Mouse (Mus musculus) kidney, postnatal 0 days (tissue): ENCODE measurements around the gene Eme1. TPM values are rescaled to one million over a fixed set of nuclear protein-coding genes. Genes with fewer than 3 reads are reported as not detected.

Source experiments
- ATAC-seq: fragments of 200-750 bp; cut with Nextera tagmentation; replicated peaks from 2 replicates; pipeline ENCODE4 v1.8.0; 2017; ENCODE audit warnings: low read depth, moderate number of reproducible peaks, moderate TSS enrichment, moderate library complexity; ENCODE audit not compliant: low FRiP score
- DNase-seq: peaks from one replicate; pipeline ENCODE4 v3.0.0-alpha.2; 2016; ENCODE audit warnings: low spot score
- H3K27ac ChIP-seq: fragments of 300-500 bp; sonication (generic); 2 replicates; pipeline ENCODE4 v1.5.1; 2014; ENCODE audit warnings: mild to moderate bottlenecking
- H3K27me3 ChIP-seq: fragments of 300-500 bp; sonication (generic); 2 replicates; pipeline ENCODE4 v1.6.1; 2014; ENCODE audit warnings: low read length, mixed read lengths; ENCODE audit not compliant: insufficient read depth
- H3K36me3 ChIP-seq: fragments of 300-500 bp; sonication (generic); 2 replicates; pipeline ENCODE4 v1.6.1; 2014; ENCODE audit warnings: low read length, mixed read lengths; ENCODE audit not compliant: insufficient read depth
- H3K4me1 ChIP-seq: fragments of 300-500 bp; sonication (generic); replicated peaks from 2 replicates; pipeline ENCODE4 v1.6.1; 2014; ENCODE audit warnings: antibody characterized with exemption, low read length, mixed read lengths; ENCODE audit not compliant: insufficient read depth
- H3K4me2 ChIP-seq: fragments of 300-500 bp; sonication (generic); 2 replicates; pipeline ENCODE4 v1.6.1; 2014; ENCODE audit warnings: mild to moderate bottlenecking, low read length, moderate library complexity, mixed read lengths
- H3K4me3 ChIP-seq: fragments of 300-500 bp; sonication (generic); replicated peaks from 2 replicates; pipeline ENCODE4 v1.5.1; 2014; ENCODE audit warnings: low read depth, low read length
- H3K9ac ChIP-seq: fragments of 300-500 bp; sonication (generic); 2 replicates; pipeline ENCODE4 v1.6.1; 2014; ENCODE audit warnings: low read depth, low read length
- H3K9me3 ChIP-seq: fragments of 300-500 bp; sonication (generic); replicated peaks from 2 replicates; pipeline ENCODE4 v1.6.1; 2016; ENCODE audit warnings: low read length, inconsistent platforms, mixed read lengths
- CTCF ChIP-seq: IDR thresholded peaks from 2 replicates; pipeline ENCODE4 v1.5.1; 2016; ENCODE audit warnings: antibody characterized with exemption, low read depth, mild to moderate bottlenecking, moderate library complexity
- WGBS: fragments of 180-500 bp; shearing (Covaris S2); extraction: QIAGEN DNeasy Blood & Tissue Kit; methylation state at CpG from one replicate; pipeline ENCODE4 v1.1.7; 2014; 5-methylcytosine and 5-hydroxymethylcytosine counted together
- polyA plus RNA-seq: library from polyadenylated mRNA; unstranded; fragments of >200 nt; fragmentation: Nextera tagmentation; extraction: Ambion mirVana; gene quantifications from 2 replicates; pipeline ENCODE4 v1.2.1, GENCODE M21; 2015

The Eme1 gene
- polyA plus RNA-seq, 1 experiment from 2014 or later, result 7.9 TPM

DNA sequence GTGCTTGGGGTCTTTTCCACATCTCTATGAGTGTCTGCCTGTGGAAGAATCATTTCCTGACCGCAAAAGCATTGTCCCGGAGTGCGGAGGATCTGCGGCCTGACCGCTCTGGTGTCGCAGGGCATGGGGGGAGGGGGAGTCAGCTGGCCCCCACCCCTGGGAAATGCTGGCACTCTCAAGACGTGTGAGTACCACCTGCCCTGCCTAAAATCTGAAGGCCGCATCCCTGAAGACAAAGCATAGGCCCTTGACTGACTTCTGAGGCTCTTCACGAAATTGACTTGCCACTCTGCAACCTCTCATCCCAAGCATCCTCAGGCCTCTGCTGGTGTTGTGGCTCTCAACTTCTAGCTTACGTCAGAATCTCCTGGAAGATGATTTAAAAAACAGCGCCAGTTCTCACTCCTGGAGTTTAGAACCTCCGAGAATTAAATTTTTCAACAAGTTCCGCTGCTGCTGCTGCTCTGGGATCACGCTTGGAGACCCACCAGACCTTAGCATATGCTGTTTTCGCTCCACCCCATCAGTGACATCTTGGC lies 23.9 kb upstream of the Eme1 start:
- no peaks in the 10 kb centered on the region for H3K36me3 ChIP-seq
- no peaks in the 10 kb centered on the region for H3K27me3 ChIP-seq
- DNase-seq (no peak), ATAC-seq (peak; percentile 52; the same call in 1 of the 2 replicates)
- WGBS, result 34% methylated on average over 15 of the region's 15 CpGs
- H3K4me3 ChIP-seq, result peak overlapping the region; percentile 87
- H3K4me2 ChIP-seq, result peak overlapping the region; percentile 73
- no peak for TF ChIP-seq CTCF
- peaks cover 16% of the 10 kb centered on the region for H3K4me1 ChIP-seq
- no peaks in the 10 kb centered on the region for H3K9me3 ChIP-seq
- peak overlapping the region; percentile 94; the same call in 1 of the 2 replicates for H3K9ac ChIP-seq
- H3K27ac ChIP-seq, result no peak overlapping the region

DNA sequence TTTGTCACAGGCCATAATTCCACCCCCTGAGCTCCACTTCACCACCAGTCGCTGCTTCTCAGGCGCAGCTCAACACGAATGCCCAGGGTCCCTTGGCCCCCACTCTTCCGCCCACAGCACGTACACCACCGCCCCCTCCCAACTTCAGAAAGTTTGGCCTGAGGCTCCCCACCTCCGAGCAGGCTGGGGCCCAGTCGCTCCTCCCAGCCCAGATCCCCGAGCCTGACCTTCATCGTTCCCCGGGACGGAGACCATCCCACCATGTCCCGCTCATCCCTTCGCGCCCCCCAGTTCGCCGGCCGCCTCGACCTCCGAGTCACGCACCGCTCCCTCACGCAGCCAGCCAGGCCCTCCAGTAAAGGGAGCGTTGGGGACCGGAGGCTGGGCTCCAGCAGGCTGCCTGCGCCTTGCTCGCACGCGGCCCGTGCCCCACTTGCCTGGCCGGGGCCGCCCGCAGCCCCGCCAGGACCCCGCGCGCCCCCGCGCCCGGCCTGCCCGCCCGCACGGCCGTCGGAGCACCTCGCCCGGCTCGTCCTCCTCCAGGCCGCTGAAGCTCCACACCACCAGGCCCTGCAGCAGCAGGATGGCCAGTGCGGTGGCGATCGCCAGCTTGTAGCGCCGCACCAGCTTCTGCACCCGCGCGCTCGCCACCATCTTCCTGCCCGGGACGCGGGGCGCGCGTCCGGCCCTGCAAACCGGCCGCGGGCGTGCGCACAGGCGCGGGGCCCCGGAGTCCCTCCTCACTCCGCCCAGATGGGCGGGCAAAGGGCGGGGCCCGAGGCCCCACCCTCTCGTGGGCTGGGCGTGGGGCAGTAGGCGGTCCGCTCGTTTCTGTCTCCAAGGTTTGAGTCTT lies 23.2 kb upstream of the Eme1 start, which contains the start of gene Xylt2:
TSS of gene Xylt2 (minus strand) at position 762 of the 853 bp plus-strand sequence.
- ATAC-seq, result peak; percentile 92
- WGBS, result under 1% methylated on average over 82 of the region's 82 CpGs

DNA sequence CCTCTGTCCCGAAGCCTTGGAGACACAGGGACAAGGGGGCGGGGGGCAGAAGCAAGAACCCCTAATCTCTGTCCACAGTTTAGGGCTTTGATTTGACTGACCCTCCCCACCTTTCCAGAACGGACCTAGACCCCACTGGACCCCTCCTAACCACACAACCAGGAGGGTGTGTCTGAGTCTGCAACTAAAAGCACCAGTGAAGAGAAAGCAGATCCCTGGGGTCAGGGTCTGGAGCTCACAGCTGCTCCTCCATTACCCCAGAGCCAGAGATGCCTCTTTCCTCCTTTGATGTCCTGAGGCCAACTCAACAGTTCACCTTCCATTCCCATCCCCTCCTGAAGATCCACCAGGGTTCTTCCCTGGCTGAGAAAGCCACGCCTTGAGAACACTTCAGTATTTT lies 22.5 kb upstream of the Eme1 start:
- Histone ChIP-seq H3K36me3 (no peaks in the 10 kb centered on the region), H3K9me3 (no peaks in the 10 kb centered on the region), H3K4me1 (peaks cover 16% of the 10 kb centered on the region), H3K9ac (peak overlapping the region; percentile 94), H3K27me3 (no peaks in the 10 kb centered on the region), H3K4me3 (peak overlapping the region; percentile 87), H3K4me2 (peak overlapping the region; percentile 73), H3K27ac (0 out of 2 replicates have a peak overlapping the region, but pooled peaks have one; percentile 82)
- ATAC-seq (no peak), DNase-seq (no peak)
- TF ChIP-seq CTCF, result no peak
- WGBS, result 35% methylated on average over 4 of the region's 4 CpGs

More for the DNA sequence above, 23.2 kb upstream of the Eme1 start, which contains the start of gene Xylt2:
- Histone ChIP-seq H3K27me3 (no peaks in the 10 kb centered on the region), H3K9ac (peak within 1 kb of the TSS; percentile 94), H3K4me1 (peaks cover 16% of the 10 kb centered on the region), H3K36me3 (no peaks in the 10 kb centered on the region), H3K9me3 (no peaks in the 10 kb centered on the region), H3K4me2 (peak within 1 kb of the TSS; percentile 73), H3K4me3 (peak within 1 kb of the TSS; percentile 87), H3K27ac (peak within 1 kb of the TSS; percentile 82)
- DNase-seq, result peak; percentile 93
- TF ChIP-seq CTCF, result no peak

DNA sequence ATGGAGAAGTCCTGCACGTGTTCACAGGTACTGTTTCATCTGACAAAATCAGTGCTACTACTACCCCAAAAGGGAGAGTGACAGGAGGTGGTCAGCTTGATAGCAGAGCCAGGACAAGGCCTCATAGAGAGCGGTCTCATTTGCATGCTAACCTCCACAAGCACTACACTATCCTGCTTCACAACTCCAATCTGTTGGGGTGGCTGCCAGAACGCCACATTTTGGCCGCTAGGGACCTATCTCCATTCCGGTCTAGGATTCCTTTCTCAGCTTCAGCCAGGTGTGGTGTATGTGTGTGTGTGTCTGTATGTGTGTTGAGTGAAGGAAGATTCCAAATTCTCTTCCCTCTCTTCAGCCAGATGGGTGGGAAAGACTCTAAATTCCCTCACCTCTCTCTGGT lies 21.7 kb upstream of the Eme1 start:
- 0 out of 2 replicates have a peak overlapping the region, but pooled peaks have one; percentile 87 for H3K4me3 ChIP-seq
- no peaks in the 10 kb centered on the region for H3K9me3 ChIP-seq
- peak; percentile 11; the same call in 1 of the 2 replicates for TF ChIP-seq CTCF
- ATAC-seq (no peak), DNase-seq (no peak)
- no peak overlapping the region for H3K27ac ChIP-seq
- H3K9ac ChIP-seq, result no peak overlapping the region
- H3K4me2 ChIP-seq, result peak overlapping the region; percentile 73; the same call in 1 of the 2 replicates
- H3K36me3 ChIP-seq, result peaks cover 2% of the 10 kb centered on the region
- peaks cover 16% of the 10 kb centered on the region for H3K4me1 ChIP-seq
- H3K27me3 ChIP-seq, result no peaks in the 10 kb centered on the region
- WGBS, result 69% methylated on average over 5 of the region's 5 CpGs

DNA sequence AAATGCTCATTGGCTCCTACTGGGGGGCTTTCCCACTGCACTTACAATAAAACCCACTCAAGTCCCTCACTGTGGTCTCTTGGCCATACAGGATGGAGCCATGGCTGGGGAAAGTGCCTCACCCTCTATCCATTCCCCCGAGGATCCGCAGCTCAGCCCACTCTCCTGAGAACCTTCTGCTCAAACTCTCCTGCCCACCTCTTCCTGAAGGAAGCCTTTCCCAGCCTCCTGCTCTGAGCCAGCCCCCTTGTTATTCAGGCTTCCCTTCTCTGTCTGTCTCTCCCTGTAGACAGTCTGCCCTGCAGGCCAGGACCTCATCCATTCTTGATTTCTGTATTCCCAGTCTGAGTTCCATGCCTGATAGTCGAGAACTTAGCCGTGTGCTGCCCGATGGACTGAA lies 21.2 kb upstream of the Eme1 start:
- DNase-seq (no peak), ATAC-seq (no peak)
- WGBS, result 66% methylated on average over 5 of the region's 5 CpGs
- Histone ChIP-seq H3K27me3 (no peaks in the 10 kb centered on the region), H3K4me3 (no peak overlapping the region), H3K9me3 (no peaks in the 10 kb centered on the region), H3K36me3 (peaks cover 5% of the 10 kb centered on the region), H3K4me1 (peaks cover 16% of the 10 kb centered on the region), H3K27ac (no peak overlapping the region), H3K4me2 (no peak overlapping the region), H3K9ac (no peak overlapping the region)
- no peak for TF ChIP-seq CTCF

DNA sequence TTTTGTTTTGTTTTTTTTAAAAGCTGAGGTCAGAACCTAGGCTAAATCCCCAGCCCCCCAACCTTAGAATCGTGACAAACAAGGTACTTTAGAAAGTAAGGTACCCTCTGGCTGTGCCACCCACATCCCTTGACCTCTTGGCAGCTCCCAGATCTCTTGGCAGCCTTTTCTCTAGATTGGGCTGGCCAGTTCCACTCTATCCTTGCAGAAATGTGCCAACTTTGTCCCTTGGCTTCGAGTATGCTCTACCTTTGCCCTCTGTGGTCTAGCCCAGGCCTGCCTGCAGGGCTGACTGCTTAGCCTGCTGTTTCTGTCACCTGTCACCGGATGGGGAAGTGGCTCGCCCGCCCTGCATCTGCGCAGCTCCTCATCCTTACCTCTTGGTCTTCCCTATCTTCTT lies 11.5 kb upstream of the Eme1 start:
- Histone ChIP-seq H3K27ac (no peak overlapping the region), H3K4me2 (no peak overlapping the region), H3K4me1 (no peaks in the 10 kb centered on the region), H3K9ac (no peak overlapping the region), H3K9me3 (no peaks in the 10 kb centered on the region), H3K4me3 (no peak overlapping the region), H3K36me3 (peaks cover 64% of the 10 kb centered on the region), H3K27me3 (no peaks in the 10 kb centered on the region)
- WGBS, result 89% methylated on average over 6 of the region's 6 CpGs
- no peak for TF ChIP-seq CTCF
- DNase-seq (no peak), ATAC-seq (no peak)
